Mouse (Mus musculus) embryonic fibroblast, embryonic 13.5 days (primary cell): Measurements from ENCODE around the gene Crb3.

Experiments
- CTCF ChIP-seq: IDR thresholded peaks from 2 replicates; pipeline ENCODE4 v1.5.1; 2011; ENCODE audit warnings: mild to moderate bottlenecking, control low read depth, low read length, moderate library complexity, borderline replicate concordance; ENCODE audit not compliant: insufficient read depth
- POLR2A ChIP-seq: IDR thresholded peaks from 2 replicates; pipeline ENCODE4 v1.6.1; 2011; ENCODE audit warnings: low read depth, mild to moderate bottlenecking, control low read depth, low read length, moderate library complexity

GRCm38 (mm10) chr17:57085970-57086757 is 27.3 kb downstream of the Crb3 start:
- TF ChIP-seq CTCF (no peak), POLR2A (no peak)
